Mouse (Mus musculus): Measurements from ENCODE around the gene Wdr35.
"Not testable (repeated sequence)": the region's sequence is repeated elsewhere in the genome, so short reads cannot be mapped to it uniquely, and the experiment has no call there.

The Wdr35 gene

GRCm38 (mm10) chr12:8973820-8974465, at the start of gene Wdr35:
Wdr35 (plus strand) TSS chr12:8973892.
- DNase-seq (ENCODE audit: low spot score), result peak; percentile 91

GRCm38 (mm10) chr12:8927652-8928051, 46.0 kb upstream of the Wdr35 start:
- DNase-seq (ENCODE audit: low spot score), result no peak

- DNase-seq (ENCODE audit: low spot score), result no peak
Measured at GRCm38 (mm10) chr12:8928766-8929165, 44.9 kb upstream of the Wdr35 start.

GRCm38 (mm10) chr12:8931083-8931482, 42.6 kb upstream of the Wdr35 start:
- DNase-seq (ENCODE audit: low spot score), result no peak

GRCm38 (mm10) chr12:8935349-8935748, 38.3 kb upstream of the Wdr35 start:
- DNase-seq (ENCODE audit: low spot score), result no peak

- not testable (repeated sequence) for DNase-seq (ENCODE audit: low spot score)
Measured at GRCm38 (mm10) chr12:8936210-8936609, 37.5 kb upstream of the Wdr35 start.

- no peak for DNase-seq (ENCODE audit: low spot score)
Measured at GRCm38 (mm10) chr12:8939490-8939889, 34.2 kb upstream of the Wdr35 start.

- DNase-seq (ENCODE audit: low spot score), result no peak
Measured at GRCm38 (mm10) chr12:8940011-8941005, 33.4 kb upstream of the Wdr35 start.

GRCm38 (mm10) chr12:8941131-8941615, 32.5 kb upstream of the Wdr35 start:
- DNase-seq (ENCODE audit: low spot score), result no peak

GRCm38 (mm10) chr12:8941699-8942392, 31.8 kb upstream of the Wdr35 start:
- DNase-seq (ENCODE audit: low spot score), result no peak

- no peak for DNase-seq (ENCODE audit: low spot score)
Measured at GRCm38 (mm10) chr12:8947163-8947562, 26.5 kb upstream of the Wdr35 start.

- peak; percentile 39 for DNase-seq (ENCODE audit: low spot score)
Measured at GRCm38 (mm10) chr12:8947714-8948464, 25.8 kb upstream of the Wdr35 start, which contains the start of gene Matn3. Matn3 (plus strand) TSS chr12:8947929.

GRCm38 (mm10) chr12:8953136-8953535, 20.6 kb upstream of the Wdr35 start:
- DNase-seq (ENCODE audit: low spot score), result no peak

GRCm38 (mm10) chr12:8954161-8954561, 19.5 kb upstream of the Wdr35 start:
- no peak for DNase-seq (ENCODE audit: low spot score)

- no peak for DNase-seq (ENCODE audit: low spot score)
Measured at GRCm38 (mm10) chr12:8961607-8962316, 11.9 kb upstream of the Wdr35 start.

GRCm38 (mm10) chr12:8969828-8970227, 3.9 kb upstream of the Wdr35 start:
- DNase-seq (ENCODE audit: low spot score), result no peak

GRCm38 (mm10) chr12:8975076-8975475, 1.4 kb downstream of the Wdr35 start:
- DNase-seq (ENCODE audit: low spot score), result no peak

- DNase-seq (ENCODE audit: low spot score), result no peak
Measured at GRCm38 (mm10) chr12:8993231-8993630, 19.5 kb downstream of the Wdr35 start.

- DNase-seq (ENCODE audit: low spot score), result no peak
Measured at GRCm38 (mm10) chr12:8998318-8998717, 24.6 kb downstream of the Wdr35 start.

- DNase-seq (ENCODE audit: low spot score), result peak; percentile 69
Measured at GRCm38 (mm10) chr12:9002038-9002648, 28.5 kb downstream of the Wdr35 start.
